Mouse (Mus musculus): ENCODE data around the gene Crhr1. TPM values are rescaled to one million over a fixed set of nuclear protein-coding genes. Genes with fewer than 3 reads are reported as not detected.
"Not testable (repeated sequence)": the region's sequence is repeated elsewhere in the genome, so short reads cannot be mapped to it uniquely, and the experiment has no call there.

The Crhr1 gene
- polyA plus RNA-seq, 1 experiment from 2014 or later, result 0.16 TPM

DNA sequence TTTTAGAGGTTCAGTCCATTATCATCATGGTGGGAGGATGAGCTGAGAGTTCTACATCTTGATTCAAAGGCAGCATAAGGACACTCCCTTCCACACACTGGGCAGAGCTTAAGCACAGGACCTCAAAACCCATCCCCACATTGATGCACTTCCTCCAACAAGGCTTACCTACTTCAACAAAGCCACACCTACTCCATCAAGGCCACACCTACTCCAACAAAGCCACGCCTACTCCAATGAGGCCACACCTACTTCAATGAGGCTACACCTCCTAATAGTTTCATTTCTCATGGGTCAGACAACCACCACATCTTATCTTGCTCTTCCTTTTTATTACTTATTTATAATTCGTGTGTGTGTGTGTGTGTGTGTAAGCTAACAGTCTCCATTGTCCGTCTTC lies 76.4 kb downstream of the Crhr1 start:
- Histone ChIP-seq H3K4me2 (replicated peaks; ENCODE audit: low read depth, low read length) (no peak overlapping the region), H3K27ac (ENCODE audit: low read length) (no peak overlapping the region), H3K4me3 (ENCODE audit: low read length) (no peak overlapping the region), H3K9me3 (ENCODE audit: low read length) (no peaks in the 10 kb centered on the region), H3K36me3 (ENCODE audit: insufficient read depth, low read length) (no peaks in the 10 kb centered on the region), H3K9ac (replicated peaks; ENCODE audit: low read length) (no peak overlapping the region), H3K27me3 (ENCODE audit: insufficient read depth, low read length) (no peaks in the 10 kb centered on the region), H3K4me1 (ENCODE audit: insufficient read depth, low read length) (no peaks in the 10 kb centered on the region)
- no peak for ATAC-seq (ENCODE audit: low FRiP score, low TSS enrichment)
- WGBS, result 70% methylated on average over 3 of the region's 3 CpGs

DNA sequence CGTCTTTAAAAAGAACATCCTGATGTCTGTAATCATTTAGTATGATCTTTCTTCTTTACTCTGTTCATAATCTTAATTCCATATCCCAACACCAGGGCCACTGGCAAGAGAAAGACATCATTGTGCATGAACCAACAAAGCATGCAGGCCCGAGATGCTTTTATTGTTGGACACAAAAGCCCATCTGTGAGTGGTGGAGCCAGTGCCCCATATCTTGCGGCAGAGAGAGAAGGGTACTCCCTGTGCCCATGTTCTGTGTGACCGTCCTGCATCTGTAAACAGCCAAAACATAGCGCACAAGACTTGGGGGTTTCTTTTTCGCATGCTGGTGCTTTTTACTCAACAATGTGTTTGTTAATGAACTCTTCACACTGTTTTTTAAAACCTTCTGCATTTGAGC lies 78.6 kb downstream of the Crhr1 start:
- no peak for ATAC-seq (ENCODE audit: low FRiP score, low TSS enrichment)
- H3K4me1 ChIP-seq (ENCODE audit: insufficient read depth, low read length), result no peaks in the 10 kb centered on the region
- no peaks in the 10 kb centered on the region for H3K27me3 ChIP-seq (ENCODE audit: insufficient read depth, low read length)
- H3K9ac ChIP-seq (replicated peaks; ENCODE audit: low read length), result no peak overlapping the region
- no peaks in the 10 kb centered on the region for H3K36me3 ChIP-seq (ENCODE audit: insufficient read depth, low read length)
- H3K27ac ChIP-seq (ENCODE audit: low read length), result no peak overlapping the region
- no peak overlapping the region for H3K4me3 ChIP-seq (ENCODE audit: low read length)
- H3K9me3 ChIP-seq (ENCODE audit: low read length), result no peaks in the 10 kb centered on the region
- WGBS, result 86% methylated on average over 6 of the region's 6 CpGs
- no peak overlapping the region for H3K4me2 ChIP-seq (replicated peaks; ENCODE audit: low read depth, low read length)

DNA sequence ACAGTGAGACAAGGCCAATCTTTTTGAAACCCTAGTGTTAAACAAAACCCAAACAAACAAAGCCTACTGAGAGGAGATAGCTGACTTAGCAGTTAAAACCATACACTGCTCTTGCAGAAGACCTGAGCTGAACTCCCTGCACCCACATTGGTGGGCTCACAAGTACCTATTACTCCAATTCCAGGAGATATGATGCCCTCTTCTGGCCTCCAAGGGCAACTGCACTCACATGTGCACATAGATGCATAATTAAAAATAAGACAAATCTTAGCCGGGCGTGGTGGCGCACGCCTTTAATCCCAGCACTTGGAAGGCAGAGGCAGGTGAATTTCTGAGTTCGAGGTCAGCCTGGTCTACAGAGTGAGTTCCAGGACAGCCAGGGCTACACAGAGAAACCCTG lies 81.5 kb downstream of the Crhr1 start:
- 95% methylated on average over 5 of the region's 5 CpGs for WGBS
- H3K4me2 ChIP-seq (replicated peaks; ENCODE audit: low read depth, low read length), result not testable (repeated sequence)

DNA sequence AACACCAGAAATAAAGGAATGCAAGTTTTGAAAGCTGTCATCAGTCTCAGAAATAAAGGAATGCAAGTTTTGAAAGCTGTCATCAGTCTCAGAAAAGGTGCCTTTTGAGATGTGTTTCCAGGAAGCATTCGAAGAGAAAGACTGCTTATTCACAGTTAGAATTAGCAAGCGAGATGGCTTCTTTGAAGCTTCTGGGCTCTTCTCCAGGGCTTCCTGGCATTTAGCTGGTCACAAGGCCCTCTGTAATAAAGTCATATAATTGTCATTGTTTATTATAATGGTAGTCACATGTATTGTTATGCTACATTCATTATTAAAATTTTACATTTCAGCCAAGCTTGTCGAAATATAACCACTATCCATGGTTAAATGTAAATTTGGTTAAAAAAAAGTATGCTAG lies 85.4 kb downstream of the Crhr1 start:
- Histone ChIP-seq H3K4me2 (replicated peaks; ENCODE audit: low read depth, low read length) (no peak overlapping the region), H3K36me3 (ENCODE audit: insufficient read depth, low read length) (no peaks in the 10 kb centered on the region), H3K4me3 (ENCODE audit: low read length) (no peak overlapping the region), H3K9ac (replicated peaks; ENCODE audit: low read length) (no peak overlapping the region), H3K4me1 (ENCODE audit: insufficient read depth, low read length) (no peaks in the 10 kb centered on the region), H3K9me3 (ENCODE audit: low read length) (no peaks in the 10 kb centered on the region), H3K27ac (ENCODE audit: low read length) (no peak overlapping the region), H3K27me3 (ENCODE audit: insufficient read depth, low read length) (no peaks in the 10 kb centered on the region)
- 74% methylated on average over 3 of the region's 3 CpGs for WGBS
- ATAC-seq (ENCODE audit: low FRiP score, low TSS enrichment), result no peak

More for the DNA sequence above, 81.5 kb downstream of the Crhr1 start:
- not testable (repeated sequence) for H3K36me3 ChIP-seq (ENCODE audit: insufficient read depth, low read length); H3K4me3 ChIP-seq (ENCODE audit: low read length); H3K9ac ChIP-seq (replicated peaks; ENCODE audit: low read length); H3K27me3 ChIP-seq (ENCODE audit: insufficient read depth, low read length); H3K9me3 ChIP-seq (ENCODE audit: low read length); H3K27ac ChIP-seq (ENCODE audit: low read length); ATAC-seq (ENCODE audit: low FRiP score, low TSS enrichment); H3K4me1 ChIP-seq (ENCODE audit: insufficient read depth, low read length)

DNA sequence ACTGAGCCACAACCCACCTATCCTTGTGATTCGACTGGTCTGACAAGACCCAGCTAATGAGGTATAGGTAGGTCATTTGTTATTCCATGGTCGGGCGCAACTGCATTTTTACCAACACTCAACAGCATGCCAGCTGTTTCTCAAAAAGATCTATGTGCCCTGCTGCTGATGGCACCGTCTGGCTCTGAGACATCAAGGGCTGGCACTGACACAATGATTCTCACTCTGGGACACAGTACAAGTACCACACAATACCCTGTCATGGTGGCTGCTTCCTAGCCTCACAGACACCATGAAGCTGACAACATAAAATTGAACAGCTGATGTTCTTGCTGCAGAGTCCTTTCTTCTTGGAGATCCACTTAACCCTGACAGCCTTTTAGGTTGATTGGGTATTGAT lies 87.6 kb downstream of the Crhr1 start:
- H3K4me1 ChIP-seq (ENCODE audit: insufficient read depth, low read length), result no peaks in the 10 kb centered on the region
- no peaks in the 10 kb centered on the region for H3K36me3 ChIP-seq (ENCODE audit: insufficient read depth, low read length)
- H3K9me3 ChIP-seq (ENCODE audit: low read length), result no peaks in the 10 kb centered on the region
- ATAC-seq (ENCODE audit: low FRiP score, low TSS enrichment), result no peak
- H3K27me3 ChIP-seq (ENCODE audit: insufficient read depth, low read length), result no peaks in the 10 kb centered on the region
- H3K9ac ChIP-seq (replicated peaks; ENCODE audit: low read length), result no peak overlapping the region
- WGBS, result 85% methylated on average over 4 of the region's 4 CpGs
- no peak overlapping the region for H3K27ac ChIP-seq (ENCODE audit: low read length)
- no peak overlapping the region for H3K4me3 ChIP-seq (ENCODE audit: low read length)
- no peak overlapping the region for H3K4me2 ChIP-seq (replicated peaks; ENCODE audit: low read depth, low read length)

DNA sequence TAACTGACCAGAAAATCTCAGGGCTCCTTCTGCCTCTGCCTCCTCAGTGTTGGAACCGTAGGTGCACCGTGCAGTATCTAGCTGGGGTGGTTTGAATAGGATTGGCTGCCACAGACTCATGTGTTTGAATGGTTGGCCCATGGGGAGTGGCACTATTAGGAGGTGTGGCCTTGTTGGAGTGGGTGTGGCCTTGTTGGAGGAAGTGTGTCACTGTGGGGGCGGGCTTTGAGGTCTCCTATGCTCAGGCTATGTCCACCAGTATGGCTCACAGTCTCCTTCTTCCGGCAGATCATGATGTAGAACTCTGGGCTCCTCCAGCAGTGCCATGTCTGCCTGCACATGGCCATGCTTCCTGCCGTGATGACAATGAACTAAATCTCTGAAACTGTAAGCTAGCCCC lies 89.1 kb downstream of the Crhr1 start:
- H3K4me2 ChIP-seq (replicated peaks; ENCODE audit: low read depth, low read length), result no peak overlapping the region

DNA sequence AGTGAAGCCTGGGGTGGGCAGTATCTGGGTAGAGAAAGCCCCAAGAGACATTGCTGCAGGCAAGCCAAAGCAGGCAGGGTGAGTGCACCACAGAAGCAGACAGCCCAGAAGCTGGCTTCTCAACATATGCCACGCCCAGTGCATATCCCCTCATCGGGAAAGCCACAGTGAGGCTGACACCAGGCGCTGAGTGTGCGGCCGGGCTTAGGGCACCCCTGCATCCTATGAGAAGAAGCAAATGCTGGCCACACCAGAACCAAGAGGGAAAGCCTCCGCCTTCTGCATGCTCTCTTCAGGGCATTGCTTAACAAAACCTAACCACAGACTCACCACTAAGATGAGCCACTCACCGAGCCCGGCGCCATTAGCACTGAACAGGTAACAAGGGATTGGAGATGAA lies 90.6 kb downstream of the Crhr1 start:
- Histone ChIP-seq H3K9me3 (ENCODE audit: low read length) (no peaks in the 10 kb centered on the region), H3K9ac (replicated peaks; ENCODE audit: low read length) (no peak overlapping the region), H3K36me3 (ENCODE audit: insufficient read depth, low read length) (no peaks in the 10 kb centered on the region), H3K4me1 (ENCODE audit: insufficient read depth, low read length) (no peaks in the 10 kb centered on the region), H3K27me3 (ENCODE audit: insufficient read depth, low read length) (no peaks in the 10 kb centered on the region), H3K4me2 (replicated peaks; ENCODE audit: low read depth, low read length) (no peak overlapping the region), H3K27ac (ENCODE audit: low read length) (no peak overlapping the region), H3K4me3 (ENCODE audit: low read length) (no peak overlapping the region)
- WGBS, result 89% methylated on average over 9 of the region's 9 CpGs
- no peak for ATAC-seq (ENCODE audit: low FRiP score, low TSS enrichment)

More for the DNA sequence above, 89.1 kb downstream of the Crhr1 start:
- H3K27ac ChIP-seq (ENCODE audit: low read length), result no peak overlapping the region
- no peaks in the 10 kb centered on the region for H3K4me1 ChIP-seq (ENCODE audit: insufficient read depth, low read length)
- no peak overlapping the region for H3K4me3 ChIP-seq (ENCODE audit: low read length)
- H3K9me3 ChIP-seq (ENCODE audit: low read length), result no peaks in the 10 kb centered on the region
- H3K27me3 ChIP-seq (ENCODE audit: insufficient read depth, low read length), result no peaks in the 10 kb centered on the region
- no peak for ATAC-seq (ENCODE audit: low FRiP score, low TSS enrichment)
- H3K36me3 ChIP-seq (ENCODE audit: insufficient read depth, low read length), result no peaks in the 10 kb centered on the region
- no peak overlapping the region for H3K9ac ChIP-seq (replicated peaks; ENCODE audit: low read length)
- WGBS, result 88% methylated on average over 5 of the region's 5 CpGs

Other genes starting within 250 kb of the Crhr1 start
- gene Nsf, start 178.8 kb upstream of the Crhr1 start, polyA plus RNA-seq (2015; fragmentation: Nextera tagmentation; extraction: Ambion mirVana), result 47.5 and 54.2 TPM in 2 replicates
- gene Arf2, start 166.1 kb upstream of the Crhr1 start, polyA plus RNA-seq (2015; fragmentation: Nextera tagmentation; extraction: Ambion mirVana), result 67.8 and 69.8 TPM in 2 replicates
- gene Sppl2c, start 53.5 kb downstream of the Crhr1 start, polyA plus RNA-seq (2015; fragmentation: Nextera tagmentation; extraction: Ambion mirVana), result not detected in 2 replicates
- 10.3 and 11.7 TPM in 2 replicates for gene Mapt, start 98.5 kb downstream of the Crhr1 start, polyA plus RNA-seq (2015; fragmentation: Nextera tagmentation; extraction: Ambion mirVana)

Measured in kidney, embryonic 16.5 days (tissue).